Mouse (Mus musculus) olfactory bulb, adult 2 months (tissue): Measurements from ENCODE around the gene Pptc7.

Experiments
- CTCF ChIP-seq: fragments of 200-500 bp; IDR thresholded peaks from 2 replicates; pipeline ENCODE4 v1.5.1; 2012; ENCODE audit warnings: low read depth, mild to moderate bottlenecking, low read length, moderate library complexity; ENCODE audit not compliant: insufficient read depth
- POLR2A ChIP-seq: fragments of 200-500 bp; IDR thresholded peaks from 2 replicates; pipeline ENCODE4 v1.6.1; 2012; ENCODE audit warnings: mild to moderate bottlenecking, low read depth, low read length, moderate library complexity; ENCODE audit not compliant: insufficient read depth

- TF ChIP-seq CTCF (no peak), POLR2A (no peak)
Measured at GRCm38 (mm10) chr5:122286191-122286590, 2.0 kb downstream of the Pptc7 start.
